Mouse (Mus musculus): ENCODE results near the gene Tubg1. TPM values are rescaled to one million over a fixed set of nuclear protein-coding genes. Genes with fewer than 3 reads are reported as not detected.

Gene Tubg1
- 10 to 100 TPM; 42.6 to 44.6 TPM for total RNA-seq (2021)
- long read RNA-seq, experiment 1, transcript Tubg1-201 (11 exons, 1,802 nt): major isoform, 46 of 82 reads
- long read RNA-seq, experiment 1, partial matches to known transcripts: 32 of 82 reads
- long read RNA-seq, experiment 1, other reads (novel, unspliced or antisense): 4 of 82 reads
- long read RNA-seq, experiment 2, transcript Tubg1-201 (11 exons, 1,802 nt): major isoform, 45 of 62 reads
- long read RNA-seq, experiment 2, partial matches to known transcripts: 10 of 62 reads
- long read RNA-seq, experiment 2, other reads (novel, unspliced or antisense): 7 of 62 reads

GRCm38 (mm10) chr11:101119761-101120544, at the start of gene Tubg1, which contains the start of gene Retreg3:
TSS of gene Tubg1 (plus strand) at chr11:101119938.
TSS of gene Retreg3 (minus strand) at chr11:101119893.
- peak; percentile 99 for DNase-seq

DNA sequence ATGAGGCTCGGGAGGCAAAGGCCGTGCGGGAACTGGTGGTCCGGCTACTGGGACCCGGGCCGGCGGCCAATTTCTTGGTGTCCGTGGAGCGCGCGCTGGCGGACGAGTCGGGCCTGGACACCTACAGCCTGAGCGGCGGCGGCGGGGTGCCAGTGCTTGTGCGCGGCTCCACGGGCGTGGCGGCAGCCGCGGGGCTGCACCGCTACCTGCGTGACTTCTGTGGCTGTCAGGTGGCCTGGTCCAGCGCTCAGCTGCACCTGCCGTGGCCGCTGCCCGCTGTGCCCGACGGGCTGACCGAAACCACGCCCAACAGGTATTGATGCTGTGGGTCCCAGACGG, 49.6 kb upstream of the Tubg1 start:
- no peak for DNase-seq

DNA sequence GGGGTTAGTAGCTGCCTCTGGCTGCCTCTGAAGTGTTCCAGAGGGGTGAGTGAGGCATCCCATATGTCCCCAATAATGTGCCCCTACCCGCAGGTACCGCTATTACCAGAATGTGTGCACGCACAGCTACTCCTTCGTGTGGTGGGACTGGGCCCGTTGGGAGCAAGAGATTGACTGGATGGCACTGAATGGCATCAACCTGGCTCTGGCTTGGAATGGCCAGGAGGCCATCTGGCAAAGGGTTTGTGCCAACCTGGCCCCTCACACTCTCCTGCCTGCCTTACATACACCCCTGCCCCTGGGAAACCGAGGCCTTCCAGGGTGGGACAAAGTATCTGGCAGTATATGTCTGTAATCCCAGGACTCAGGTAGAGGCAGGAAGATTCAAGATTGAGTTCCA, 48.8 kb upstream of the Tubg1 start:
- no peak for DNase-seq

GRCm38 (mm10) chr11:101071810-101072428, 47.8 kb upstream of the Tubg1 start:
- no peak for DNase-seq

DNA sequence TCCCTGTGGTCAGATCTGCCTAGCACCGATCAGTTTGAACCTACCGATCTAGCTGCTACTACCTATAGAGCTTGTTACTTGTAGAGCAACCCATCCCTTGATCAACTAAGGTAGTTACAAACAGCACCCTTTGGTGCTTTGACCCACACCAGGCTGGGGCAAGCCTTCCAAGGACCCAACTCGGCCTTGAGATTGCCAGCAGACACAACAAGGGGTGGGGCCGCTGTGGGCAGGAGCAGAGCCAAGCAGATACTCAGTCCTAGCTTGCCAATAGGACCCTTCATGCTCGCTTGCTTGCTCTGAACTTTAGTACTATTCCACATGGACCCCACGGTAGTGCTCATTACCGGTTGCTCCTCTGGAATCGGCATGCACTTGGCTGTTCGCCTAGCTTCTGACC, 41.6 kb upstream of the Tubg1 start, which contains the start of gene Hsd17b1:
Gene Hsd17b1, plus strand, starts transcription at position 291 of the 400 bp plus-strand sequence.
- no peak for DNase-seq

DNA sequence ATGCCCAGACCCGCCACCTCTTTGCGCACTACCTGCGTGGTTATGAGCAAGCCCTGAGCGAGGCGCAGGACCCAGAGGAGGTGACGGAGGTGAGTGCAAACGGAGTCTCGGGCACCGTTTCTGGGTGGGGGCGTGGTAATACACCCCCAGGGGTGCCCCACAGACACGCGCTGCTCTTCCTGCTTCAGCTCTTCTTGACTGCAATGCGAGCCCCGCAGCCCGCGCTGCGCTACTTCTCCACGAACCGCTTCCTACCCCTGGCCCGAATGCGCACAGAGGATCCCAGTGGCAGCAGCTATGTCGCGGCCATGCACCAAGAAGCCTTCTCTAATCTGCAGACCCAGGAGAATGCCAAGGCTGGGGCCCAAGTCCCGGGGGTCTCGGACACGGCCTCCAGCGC, 40.0 kb upstream of the Tubg1 start:
- DNase-seq: no peak

DNA sequence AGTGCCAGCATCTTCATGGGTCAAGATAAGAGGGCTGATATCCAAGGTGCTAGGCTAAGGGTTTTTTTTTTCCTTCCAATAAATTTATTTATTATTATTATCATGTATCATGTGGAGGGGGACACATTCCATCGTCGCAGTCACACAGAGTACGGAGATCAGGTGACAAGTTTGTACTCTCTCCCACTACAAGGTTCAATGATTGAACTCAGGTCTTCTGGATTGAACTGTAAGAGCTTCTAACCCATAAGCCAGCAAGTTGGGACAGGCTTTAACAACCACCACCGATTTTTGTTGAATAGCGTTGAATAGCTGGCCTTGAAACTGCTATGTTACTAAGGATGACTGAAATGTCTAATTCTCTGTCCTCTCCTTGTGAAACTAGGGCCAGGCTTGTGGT, 39.3 kb upstream of the Tubg1 start:
- DNase-seq: no peak

GRCm38 (mm10) chr11:101081659-101082058, 38.1 kb upstream of the Tubg1 start:
- no peak for DNase-seq

GRCm38 (mm10) chr11:101082208-101083082, 37.3 kb upstream of the Tubg1 start, which contains the start of gene Coasy:
TSS of gene Coasy (plus strand) at chr11:101082565.
- DNase-seq: peak; percentile 90

DNA sequence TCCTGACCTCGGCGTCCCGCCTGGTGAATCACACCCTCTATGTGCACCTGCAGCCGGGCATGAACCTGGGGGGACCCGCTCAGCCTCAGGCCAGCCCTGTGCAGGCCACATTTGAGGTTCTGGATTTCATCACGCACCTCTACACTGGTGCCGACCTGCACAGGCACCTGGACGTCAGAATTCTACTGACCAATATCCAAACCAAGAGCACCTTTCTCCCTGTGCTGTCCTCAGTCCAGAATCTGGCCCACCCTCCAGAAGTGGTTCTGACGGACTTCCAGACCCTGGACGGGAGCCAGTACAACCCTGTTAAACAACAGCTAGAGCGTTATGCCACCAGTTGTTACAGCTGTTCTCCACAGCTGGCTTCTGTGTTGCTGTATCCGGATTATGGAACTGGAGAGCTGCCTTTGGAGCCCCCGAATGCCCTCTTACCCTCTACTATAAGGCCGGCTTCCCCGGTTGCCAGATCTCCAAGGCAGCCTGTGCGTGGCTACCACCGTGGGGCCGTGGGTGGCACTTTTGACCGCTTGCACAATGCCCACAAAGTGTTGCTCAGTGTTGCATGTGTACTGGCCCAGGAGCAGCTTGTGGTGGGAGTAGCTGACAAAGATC, 36.5 kb upstream of the Tubg1 start:
- peak; percentile 34 for DNase-seq

- no peak for DNase-seq
These were observed 35.5 kb upstream of the Tubg1 start for GRCm38 (mm10) chr11:101084246-101084645.

DNA sequence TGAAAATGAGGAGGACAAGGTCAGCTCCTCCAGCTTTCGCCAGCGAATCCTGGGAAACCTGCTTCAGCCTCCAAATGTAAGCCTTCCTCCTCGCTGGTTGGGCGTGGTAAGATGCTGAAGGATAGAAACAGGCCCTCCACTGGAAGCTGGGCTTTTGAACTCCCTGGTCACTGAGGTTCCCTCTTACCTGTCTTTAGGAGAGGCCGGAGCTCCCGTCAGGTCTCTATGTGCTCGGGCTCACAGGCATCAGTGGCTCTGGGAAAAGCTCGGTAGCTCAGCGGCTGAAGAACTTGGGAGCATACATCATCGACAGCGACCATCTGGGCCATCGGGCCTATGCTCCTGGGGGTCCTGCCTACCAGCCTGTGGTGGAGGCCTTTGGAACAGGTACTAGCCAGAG, 34.9 kb upstream of the Tubg1 start:
- no peak for DNase-seq

- no peak for DNase-seq
These were observed 34.0 kb upstream of the Tubg1 start for GRCm38 (mm10) chr11:101085617-101086322.

GRCm38 (mm10) chr11:101086323-101086674, 33.4 kb upstream of the Tubg1 start:
- DNase-seq: peak; percentile 50

DNA sequence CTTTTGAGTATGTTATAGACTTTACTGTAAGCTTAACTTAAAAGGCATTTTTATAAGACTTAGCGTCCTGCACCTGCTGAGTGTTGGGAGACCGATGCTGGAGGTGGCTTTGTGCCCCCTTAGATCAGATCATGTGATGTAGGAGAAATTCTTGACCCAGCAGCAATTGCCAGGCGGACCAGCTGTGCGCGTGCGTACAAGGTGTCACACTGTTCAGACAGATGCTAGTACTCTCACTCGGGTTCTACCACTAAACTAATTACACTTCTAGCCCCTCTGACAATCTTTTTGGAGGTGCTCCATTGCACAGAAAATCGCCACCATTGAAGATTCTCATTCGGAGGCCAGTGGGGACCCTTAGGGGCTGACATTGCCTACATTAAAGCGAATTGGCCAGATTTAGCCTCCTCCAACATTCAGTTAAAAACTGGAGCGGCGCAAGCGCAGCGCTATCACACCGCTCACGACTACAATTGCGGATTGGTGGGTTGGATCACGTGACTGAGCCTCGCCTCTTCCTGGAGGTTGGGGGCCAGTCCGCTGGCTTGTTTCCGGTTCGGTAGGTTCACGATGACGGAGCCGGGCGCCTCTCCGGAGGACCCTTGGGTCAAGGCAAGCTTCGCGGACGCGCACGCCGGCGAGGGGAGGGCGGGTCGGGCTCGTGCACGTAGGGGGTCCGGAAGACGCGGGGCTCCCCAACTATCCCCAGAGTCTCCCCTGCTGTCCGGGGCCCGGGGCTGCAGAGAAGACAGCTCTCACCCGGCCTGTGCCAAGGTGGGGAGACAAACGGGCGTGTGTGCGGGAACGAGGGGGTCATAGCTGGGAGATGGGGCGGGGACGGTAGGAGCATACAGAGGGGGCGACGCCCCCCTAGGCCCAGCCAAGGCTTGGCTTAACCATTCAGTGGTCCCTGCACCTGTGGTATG, 32.7 kb upstream of the Tubg1 start, which contains the start of gene Mlx:
Gene Mlx, plus strand, starts transcription at position 522 of the 926 bp plus-strand sequence.
- DNase-seq: peak; percentile 93

- DNase-seq: no peak
These were observed 32.1 kb upstream of the Tubg1 start for GRCm38 (mm10) chr11:101087682-101088055.

DNA sequence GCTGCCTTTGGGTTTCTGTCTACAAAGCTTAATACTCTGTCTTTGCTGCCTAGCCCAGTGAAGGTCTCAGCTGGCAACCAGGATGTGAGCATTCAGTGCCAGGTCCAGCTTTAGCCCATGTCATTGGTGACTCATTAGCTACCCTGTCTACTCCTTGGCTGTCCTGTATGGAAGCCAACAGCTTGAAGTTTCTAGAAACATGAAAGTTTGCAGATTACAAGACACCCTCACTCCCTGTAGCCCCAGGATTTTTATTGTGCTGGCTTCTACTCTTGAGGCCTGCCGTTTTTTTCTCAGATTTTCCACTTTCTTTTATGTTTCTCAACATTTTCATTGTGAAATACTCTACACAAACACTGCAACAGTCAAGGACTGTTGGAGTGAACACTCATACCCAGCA, 29.8 kb upstream of the Tubg1 start:
- no peak for DNase-seq

- no peak for DNase-seq
These were observed 24.8 kb upstream of the Tubg1 start for GRCm38 (mm10) chr11:101094930-101095313.

DNA sequence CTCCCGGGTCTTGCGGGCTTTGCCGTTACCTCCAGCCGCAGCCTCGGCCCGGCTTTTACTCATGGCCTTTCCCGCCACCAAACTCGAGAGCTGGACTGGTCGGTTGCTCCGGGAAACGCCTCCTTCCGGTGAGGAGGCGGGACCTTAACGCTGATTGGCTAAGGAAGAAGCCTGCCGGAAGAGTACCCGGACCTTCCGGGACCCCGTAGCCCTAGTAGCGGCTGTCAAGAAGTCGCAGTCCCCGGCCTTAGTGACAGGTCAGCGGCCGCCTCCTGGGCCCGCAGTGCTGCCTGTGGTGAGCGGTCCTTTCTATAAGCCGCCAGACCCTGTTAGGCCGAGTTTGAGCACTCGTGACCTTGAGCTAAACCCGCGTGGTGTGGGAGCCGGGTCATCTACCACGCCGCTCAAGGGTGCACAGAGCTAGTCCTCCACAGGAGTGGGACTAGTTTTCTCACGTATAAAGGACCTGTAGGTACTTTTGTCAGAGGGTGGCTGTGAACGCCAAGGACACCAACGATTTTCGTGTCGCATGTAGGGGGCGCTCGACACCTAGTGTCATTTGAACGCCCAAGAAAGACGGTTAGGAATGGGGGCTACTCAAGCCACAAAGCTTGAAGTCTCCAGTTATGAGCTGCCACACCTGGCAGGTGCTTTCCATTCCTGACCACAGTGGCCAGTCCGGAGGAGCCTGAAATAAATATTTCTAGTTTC, 24.3 kb upstream of the Tubg1 start, which contains the start of gene Psmc3ip:
Gene Psmc3ip, minus strand, starts transcription at position 123 of the 711 bp plus-strand sequence.
- peak; percentile 96 for DNase-seq

Measured in adrenal gland, postnatal 10 days (tissue).